Mouse (Mus musculus) heart, embryonic 14.5 days (tissue): ENCODE measurements around the gene Nr5a2. TPM values are rescaled to one million over a fixed set of nuclear protein-coding genes. Genes with fewer than 3 reads are reported as not detected.
A peak's percentile ranks its signal among the peaks of the same experiment; 100 is the strongest.

ENCODE experiments used
- ATAC-seq: fragments of 200-750 bp; cut with Nextera tagmentation; 2 replicates; pipeline ENCODE4 v1.8.0; 2017; ENCODE audit warnings: low read depth, moderate TSS enrichment; ENCODE audit not compliant: insufficient number of reproducible peaks, insufficient read depth, low FRiP score
- H3K27ac ChIP-seq, 2 experiments: fragments of 200-500 bp in 1 of 2; fragments of 300-500 bp in 1 of 2; sonication (generic) in 1 of 2; replicated peaks in 1 of 2; 2 replicates each; pipeline ENCODE4 v1.5.1; 2012 to 2014; ENCODE audit warnings: low read depth in 2 of 2, low read length in 2 of 2, control low read depth in 1 of 2, mild to moderate bottlenecking in 1 of 2, mixed read lengths in 1 of 2; ENCODE audit not compliant: control insufficient read depth in 1 of 2, insufficient read depth in 1 of 2
- H3K27me3 ChIP-seq: fragments of 300-500 bp; sonication (generic); 2 replicates; pipeline ENCODE4 v1.6.1; 2014; ENCODE audit warnings: mild to moderate bottlenecking, low read length, control low read depth; ENCODE audit not compliant: control insufficient read depth, insufficient read depth
- H3K36me3 ChIP-seq: fragments of 300-500 bp; sonication (generic); 2 replicates; pipeline ENCODE4 v1.6.1; 2014; ENCODE audit warnings: mild to moderate bottlenecking, control low read depth, low read length, mixed read lengths; ENCODE audit not compliant: control insufficient read depth, insufficient read depth
- H3K4me1 ChIP-seq, 2 experiments: fragments of 200-500 bp in 1 of 2; fragments of 300-500 bp in 1 of 2; sonication (generic) in 1 of 2; 2 replicates each; pipeline ENCODE4 v1.6.1; 2012 to 2014; ENCODE audit warnings: low read length in 2 of 2, control low read depth in 1 of 2, mixed read lengths in 1 of 2; ENCODE audit not compliant: control insufficient read depth in 2 of 2, insufficient read depth in 2 of 2
- H3K4me2 ChIP-seq: fragments of 300-500 bp; sonication (generic); 2 replicates; pipeline ENCODE4 v1.6.1; 2014; ENCODE audit warnings: mild to moderate bottlenecking, low read length
- H3K4me3 ChIP-seq, 2 experiments: fragments of 200-500 bp in 1 of 2; fragments of 300-500 bp in 1 of 2; sonication (generic) in 1 of 2; 2 replicates each; pipeline ENCODE4 v1.5.1; 2012 to 2014; ENCODE audit warnings: low read length in 2 of 2, mild to moderate bottlenecking in 2 of 2, control low read depth in 1 of 2, low read depth in 1 of 2, moderate library complexity in 1 of 2; ENCODE audit not compliant: control insufficient read depth in 1 of 2, insufficient read depth in 1 of 2
- H3K9ac ChIP-seq: fragments of 300-500 bp; sonication (generic); 2 replicates; pipeline ENCODE4 v1.6.1; 2014; ENCODE audit warnings: mild to moderate bottlenecking, low read length
- H3K9me3 ChIP-seq: fragments of 300-500 bp; sonication (generic); 2 replicates; pipeline ENCODE4 v1.6.1; 2016; ENCODE audit warnings: low read length, control low read depth; ENCODE audit not compliant: control insufficient read depth
- WGBS: fragments of 180-500 bp; shearing (Covaris S2); extraction: QIAGEN DNeasy Blood & Tissue Kit; methylation state at CpG from one replicate; pipeline ENCODE4 v1.1.7; 2014; 5-methylcytosine and 5-hydroxymethylcytosine counted together
- polyA plus RNA-seq: library from polyadenylated mRNA; unstranded; fragments of >200 nt; fragmentation: Nextera tagmentation; extraction: Ambion mirVana; gene quantifications from 2 replicates; pipeline ENCODE4 v1.2.1, GENCODE M21; 2014

Nr5a2 gene
- polyA plus RNA-seq, 1 experiment from 2014 or later = 0.38 TPM

GRCm38 (mm10) chr1:136839202-136839601 lies 121.0 kb downstream of the Nr5a2 start:
- no peak overlapping the region for H3K4me2 ChIP-seq
- H3K9me3 ChIP-seq = no peaks in the 10 kb centered on the region
- 69% methylated on average over 10 of the region's 10 CpGs for WGBS
- peaks cover 0 to 2% of the 10 kb centered on the region in 2 experiments; a peak in 2 of 4 replicates for H3K4me1 ChIP-seq
- H3K36me3 ChIP-seq = no peaks in the 10 kb centered on the region
- no peaks in the 10 kb centered on the region for H3K27me3 ChIP-seq
- ATAC-seq = no peak
- H3K9ac ChIP-seq = no peak overlapping the region
- no peak overlapping the region for H3K4me3 ChIP-seq
- no peak overlapping the region for H3K27ac ChIP-seq

- Histone ChIP-seq H3K4me2 (no peak overlapping the region), H3K4me1 (peaks cover 0 to 7% of the 10 kb centered on the region in 2 experiments; a peak in 1 of 4 replicates), H3K27ac (no peak overlapping the region), H3K27me3 (no peaks in the 10 kb centered on the region), H3K36me3 (no peaks in the 10 kb centered on the region), H3K9ac (no peak overlapping the region), H3K9me3 (no peaks in the 10 kb centered on the region), H3K4me3 (no peak overlapping the region)
- peak; percentile 54; the same call in 1 of the 2 replicates for ATAC-seq
- 35% methylated on average over 12 of the region's 12 CpGs for WGBS
These were observed 127.7 kb downstream of the Nr5a2 start for GRCm38 (mm10) chr1:136832305-136833152.

- no peak for ATAC-seq
- Histone ChIP-seq H3K27ac (no peak overlapping the region; a peak in 1 of 4 replicates), H3K4me3 (no peak overlapping the region), H3K36me3 (no peaks in the 10 kb centered on the region), H3K9me3 (no peaks in the 10 kb centered on the region), H3K4me2 (no peak overlapping the region), H3K27me3 (no peaks in the 10 kb centered on the region), H3K9ac (no peak overlapping the region), H3K4me1 (peaks cover 0 to 7% of the 10 kb centered on the region in 2 experiments; a peak in 1 of 4 replicates)
- 82% methylated on average over 6 of the region's 6 CpGs for WGBS
These were observed 129.3 kb downstream of the Nr5a2 start for GRCm38 (mm10) chr1:136830992-136831391.

- Histone ChIP-seq H3K4me1 (peaks cover 0 to 7% of the 10 kb centered on the region in 2 experiments; a peak in 1 of 4 replicates), H3K9ac (no peak overlapping the region), H3K9me3 (no peaks in the 10 kb centered on the region), H3K27ac (no peak overlapping the region), H3K27me3 (no peaks in the 10 kb centered on the region), H3K4me2 (no peak overlapping the region), H3K4me3 (no peak overlapping the region), H3K36me3 (no peaks in the 10 kb centered on the region)
- WGBS = 90% methylated on average over 3 of the region's 3 CpGs
- ATAC-seq = no peak
These were observed 130.3 kb downstream of the Nr5a2 start for GRCm38 (mm10) chr1:136829931-136830330.

DNA sequence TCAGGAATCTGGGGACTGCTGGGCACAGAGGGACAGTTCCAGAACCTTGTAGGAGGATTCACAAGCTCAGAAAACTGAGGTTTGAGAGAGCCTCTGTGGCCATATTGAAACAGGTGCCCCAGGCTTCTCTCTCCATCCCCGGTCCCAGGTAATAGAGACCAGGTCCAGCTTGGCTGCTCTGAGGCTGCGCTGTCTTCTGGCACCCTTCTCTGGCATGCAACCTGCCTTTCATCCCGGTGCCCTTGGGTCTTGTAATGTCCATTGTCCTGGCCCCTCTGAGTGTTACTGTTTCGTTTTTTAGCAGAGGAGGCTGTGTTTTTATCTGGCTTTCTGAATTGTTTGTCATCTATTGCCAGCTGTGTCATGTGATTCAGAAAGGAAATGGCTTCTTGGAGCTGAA lies 136.4 kb downstream of the Nr5a2 start:
- Histone ChIP-seq H3K4me3 (no peak overlapping the region), H3K9me3 (no peaks in the 10 kb centered on the region), H3K4me2 (no peak overlapping the region), H3K9ac (no peak overlapping the region), H3K27ac (no peak overlapping the region), H3K4me1 (0 out of 4 replicates have a peak, but pooled peaks cover 0 to 2% of the 10 kb centered on the region in 2 experiments), H3K36me3 (no peaks in the 10 kb centered on the region), H3K27me3 (no peaks in the 10 kb centered on the region)
- ATAC-seq = no peak
- WGBS = 65% methylated on average over 4 of the region's 4 CpGs

GRCm38 (mm10) chr1:136800625-136801024 lies 159.6 kb downstream of the Nr5a2 start:
- H3K27ac ChIP-seq = no peak overlapping the region
- no peak overlapping the region for H3K9ac ChIP-seq
- no peak overlapping the region for H3K4me2 ChIP-seq
- no peaks in the 10 kb centered on the region for H3K9me3 ChIP-seq
- ATAC-seq = no peak
- no peaks in the 10 kb centered on the region for H3K36me3 ChIP-seq
- no peaks in the 10 kb centered on the region for H3K4me1 ChIP-seq
- no peak overlapping the region for H3K4me3 ChIP-seq
- WGBS = 59% methylated on average over 6 of the region's 6 CpGs
- H3K27me3 ChIP-seq = no peaks in the 10 kb centered on the region

- Histone ChIP-seq H3K9ac (no peak overlapping the region), H3K9me3 (no peaks in the 10 kb centered on the region), H3K36me3 (no peaks in the 10 kb centered on the region), H3K4me2 (peak overlapping the region; percentile 24; the same call in 1 of the 2 replicates), H3K4me1 (no peaks in the 10 kb centered on the region), H3K27me3 (no peaks in the 10 kb centered on the region), H3K27ac (no peak overlapping the region), H3K4me3 (no peak overlapping the region)
- WGBS = 39% methylated on average over 17 of the region's 17 CpGs
- ATAC-seq = no peak
These were observed 163.7 kb downstream of the Nr5a2 start for GRCm38 (mm10) chr1:136796361-136797090.
